Mouse (Mus musculus): Measurements from ENCODE around the gene Gm21488.
"Not testable (repeated sequence)": the region's sequence is repeated elsewhere in the genome, so short reads cannot be mapped to it uniquely, and the experiment has no call there.

Gene Gm21488

GRCm38 (mm10) chrY:27521820-27522219 lies at the start of gene Gm21488:
Gene Gm21488, minus strand, starts transcription at chrY:27521920.
- DNase-seq (ENCODE audit: low spot score), result not testable (repeated sequence)

Measured in urinary bladder, postnatal 25 days (tissue).